Mouse (Mus musculus): ENCODE measurements around the gene Tfpi2. TPM values are rescaled to one million over a fixed set of nuclear protein-coding genes. Genes with fewer than 3 reads are reported as not detected.

Tfpi2 gene
- polyA plus RNA-seq, 1 experiment: 2.4 TPM

- no peak overlapping the region for H3K27ac ChIP-seq (ENCODE audit: control insufficient read depth, insufficient read depth, low read depth, low read length, poor library complexity)
- H3K4me3 ChIP-seq (replicated peaks; ENCODE audit: control insufficient read depth, low read depth, low read length): no peak overlapping the region
- TF ChIP-seq CTCF (IDR thresholded peaks at IDR 0.05; ENCODE audit: control insufficient read depth, insufficient read depth, low read length): no peak
- 3% methylated on average over 4 of the region's 4 CpGs for WGBS
- H3K4me1 ChIP-seq (ENCODE audit: control insufficient read depth, insufficient read depth, low read length): no peaks in the 10 kb centered on the region
These were observed 14.7 kb upstream of the Tfpi2 start for GRCm38 (mm10) chr6:4003445-4003844.

DNA sequence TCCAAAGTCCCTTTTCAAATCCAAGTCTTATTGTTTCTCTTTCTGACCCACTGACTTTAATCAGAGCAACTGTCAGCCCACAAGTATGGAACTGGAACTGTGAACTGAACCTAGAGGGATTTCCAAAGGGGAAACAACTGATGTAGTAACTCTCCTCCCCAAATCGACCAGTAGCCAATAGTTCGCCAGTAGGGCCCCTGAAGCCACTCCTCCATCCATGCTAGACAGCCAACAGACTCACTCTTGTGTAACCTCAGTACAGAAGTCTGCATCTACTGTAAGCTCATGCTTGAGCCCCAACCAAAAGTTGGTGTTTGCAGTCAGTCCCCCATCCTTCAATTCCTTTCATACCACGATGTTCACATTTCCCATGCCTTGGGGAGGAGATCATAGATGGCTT lies 12.0 kb upstream of the Tfpi2 start:
- 51% methylated on average over 3 of the region's 3 CpGs for WGBS
- Histone ChIP-seq H3K27ac (ENCODE audit: control insufficient read depth, insufficient read depth, low read depth, low read length, poor library complexity) (no peak overlapping the region), H3K4me1 (ENCODE audit: control insufficient read depth, insufficient read depth, low read length) (no peaks in the 10 kb centered on the region), H3K4me3 (replicated peaks; ENCODE audit: control insufficient read depth, low read depth, low read length) (no peak overlapping the region)
- TF ChIP-seq CTCF (IDR thresholded peaks at IDR 0.05; ENCODE audit: control insufficient read depth, insufficient read depth, low read length) (no peak), POLR2A (IDR thresholded peaks at IDR 0.05; ENCODE audit: borderline replicate concordance, control insufficient read depth, low read depth, low read length) (no peak)

- Histone ChIP-seq H3K4me1 (ENCODE audit: control insufficient read depth, insufficient read depth, low read length) (no peaks in the 10 kb centered on the region), H3K27ac (ENCODE audit: control insufficient read depth, insufficient read depth, low read depth, low read length, poor library complexity) (no peak overlapping the region), H3K4me3 (replicated peaks; ENCODE audit: control insufficient read depth, low read depth, low read length) (no peak overlapping the region)
- TF ChIP-seq CTCF (IDR thresholded peaks at IDR 0.05; ENCODE audit: control insufficient read depth, insufficient read depth, low read length): no peak
- TF ChIP-seq POLR2A (IDR thresholded peaks at IDR 0.05; ENCODE audit: borderline replicate concordance, control insufficient read depth, low read depth, low read length): no peak
- WGBS: 82% methylated on average over 6 of the region's 6 CpGs
These were observed 10.6 kb upstream of the Tfpi2 start for GRCm38 (mm10) chr6:3999296-3999695.

- WGBS: 61% methylated on average over 4 of the region's 4 CpGs
- TF ChIP-seq POLR2A (IDR thresholded peaks at IDR 0.05; ENCODE audit: borderline replicate concordance, control insufficient read depth, low read depth, low read length): no peak
- H3K4me1 ChIP-seq (ENCODE audit: control insufficient read depth, insufficient read depth, low read length): no peaks in the 10 kb centered on the region
- H3K27ac ChIP-seq (ENCODE audit: control insufficient read depth, insufficient read depth, low read depth, low read length, poor library complexity): no peak overlapping the region
- H3K4me3 ChIP-seq (replicated peaks; ENCODE audit: control insufficient read depth, low read depth, low read length): no peak overlapping the region
These were observed 9.4 kb upstream of the Tfpi2 start for GRCm38 (mm10) chr6:3998089-3998488.

GRCm38 (mm10) chr6:3993492-3993891 lies 4.8 kb upstream of the Tfpi2 start, which contains the start of gene Gngt1:
Gene Gngt1, plus strand, starts transcription at chr6:3993792.
- no peak within 1 kb of the TSS for H3K4me3 ChIP-seq (replicated peaks; ENCODE audit: control insufficient read depth, low read depth, low read length)
- WGBS: 76% methylated on average over 6 of the region's 6 CpGs
- TF ChIP-seq POLR2A (IDR thresholded peaks at IDR 0.05; ENCODE audit: borderline replicate concordance, control insufficient read depth, low read depth, low read length) (no peak), CTCF (IDR thresholded peaks at IDR 0.05; ENCODE audit: control insufficient read depth, insufficient read depth, low read length) (no peak)

DNA sequence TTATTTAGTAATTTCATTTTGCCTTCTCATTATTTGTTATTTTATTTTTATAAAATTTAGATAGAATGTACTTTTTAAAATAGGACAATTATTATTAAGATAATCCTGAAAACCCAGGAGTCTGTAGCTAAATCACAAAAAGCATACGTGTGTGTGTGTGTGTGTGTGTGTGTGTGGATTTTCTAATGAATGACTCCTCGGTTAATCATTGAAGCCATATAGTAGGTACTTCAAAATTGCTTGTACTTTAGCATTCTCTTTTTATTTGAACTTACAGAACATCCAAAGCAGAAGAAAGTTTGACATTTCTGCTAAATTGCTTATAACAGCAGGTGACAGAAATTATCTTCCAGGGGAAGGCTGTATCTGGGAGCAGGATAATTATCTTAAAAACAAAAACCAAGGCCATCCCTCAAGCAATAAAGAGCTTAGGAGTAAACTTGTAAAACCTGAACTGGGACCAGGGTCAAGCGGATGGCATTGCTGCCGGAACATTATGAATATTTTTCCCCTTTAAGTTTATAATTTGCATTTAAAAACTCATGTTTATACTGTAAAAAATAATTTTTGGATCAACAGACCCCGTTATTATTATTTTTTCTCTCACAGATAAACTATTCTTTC lies 5.9 kb downstream of the Tfpi2 start:
- no peak overlapping the region for H3K27ac ChIP-seq (ENCODE audit: control insufficient read depth, insufficient read depth, low read depth, low read length, poor library complexity)
- TF ChIP-seq POLR2A (IDR thresholded peaks at IDR 0.05; ENCODE audit: borderline replicate concordance, control insufficient read depth, low read depth, low read length): no peak
- TF ChIP-seq CTCF (IDR thresholded peaks at IDR 0.05; ENCODE audit: control insufficient read depth, insufficient read depth, low read length): no peak
- 85% methylated on average over 5 of the region's 5 CpGs for WGBS
- no peak overlapping the region for H3K4me3 ChIP-seq (replicated peaks; ENCODE audit: control insufficient read depth, low read depth, low read length)
- no peaks in the 10 kb centered on the region for H3K4me1 ChIP-seq (ENCODE audit: control insufficient read depth, insufficient read depth, low read length)

More at GRCm38 (mm10) chr6:3993492-3993891, 4.8 kb upstream of the Tfpi2 start, which contains the start of gene Gngt1:
- Histone ChIP-seq H3K27ac (ENCODE audit: control insufficient read depth, insufficient read depth, low read depth, low read length, poor library complexity) (no peak within 1 kb of the TSS), H3K4me1 (ENCODE audit: control insufficient read depth, insufficient read depth, low read length) (no peaks in the 10 kb centered on the region)

GRCm38 (mm10) chr6:3973679-3974078 lies 15.0 kb downstream of the Tfpi2 start:
- no peak overlapping the region for H3K4me3 ChIP-seq (replicated peaks; ENCODE audit: control insufficient read depth, low read depth, low read length)
- no peaks in the 10 kb centered on the region; the same call in 1 of the 2 replicates for H3K4me1 ChIP-seq (ENCODE audit: control insufficient read depth, insufficient read depth, low read length)
- TF ChIP-seq CTCF (IDR thresholded peaks at IDR 0.05; ENCODE audit: control insufficient read depth, insufficient read depth, low read length) (no peak), POLR2A (IDR thresholded peaks at IDR 0.05; ENCODE audit: borderline replicate concordance, control insufficient read depth, low read depth, low read length) (no peak)
- no peak overlapping the region for H3K27ac ChIP-seq (ENCODE audit: control insufficient read depth, insufficient read depth, low read depth, low read length, poor library complexity)
- 18% methylated on average over 1 of the region's 1 CpGs for WGBS

DNA sequence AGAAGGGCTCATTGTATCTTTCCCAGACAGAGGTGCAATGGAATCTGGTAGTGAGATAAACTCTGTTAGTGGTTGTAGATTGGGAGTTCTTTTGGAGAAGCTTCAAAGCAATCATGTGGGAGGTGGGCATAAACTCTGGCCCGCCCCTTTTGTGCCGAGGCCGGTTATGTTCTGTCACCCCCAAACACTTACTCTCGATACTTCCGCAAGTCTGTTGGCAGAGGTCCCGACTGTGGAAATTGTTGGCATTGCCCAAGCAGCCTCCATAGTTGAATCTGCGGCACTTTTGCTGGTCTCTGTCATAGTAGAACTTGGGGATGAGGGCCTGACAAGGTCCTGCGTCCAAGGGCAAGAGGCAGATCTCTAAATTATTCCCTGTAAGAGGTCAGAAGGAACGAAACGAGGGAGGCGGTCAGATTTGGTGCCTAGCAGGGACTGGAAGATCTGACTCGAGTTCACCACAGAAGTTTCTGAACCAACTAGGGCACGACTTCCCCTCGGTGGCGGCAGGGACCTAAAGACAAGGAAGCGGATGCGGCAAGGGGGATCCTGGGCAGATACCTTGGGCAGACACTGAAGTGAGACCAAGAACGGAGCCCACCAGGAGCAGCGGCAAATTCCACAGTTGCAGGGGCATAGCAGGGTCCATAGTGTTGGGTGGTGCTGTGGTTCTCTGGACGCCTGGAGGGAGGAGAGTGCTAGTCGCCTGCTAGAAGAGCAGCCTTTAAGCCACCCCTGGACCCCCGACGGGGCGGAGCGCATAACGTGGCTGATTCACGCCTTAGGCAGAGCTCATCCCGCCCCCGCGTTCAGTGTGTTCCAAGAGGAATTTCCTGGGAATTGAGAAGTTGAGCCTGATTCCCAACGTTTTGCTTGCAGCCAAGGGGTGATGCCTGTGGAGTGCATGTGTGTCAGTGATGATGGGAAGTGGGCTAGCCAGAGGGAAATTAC lies 20.8 kb downstream of the Tfpi2 start:
- no peak overlapping the region for H3K27ac ChIP-seq (ENCODE audit: control insufficient read depth, insufficient read depth, low read depth, low read length, poor library complexity)
- no peaks in the 10 kb centered on the region; the same call in 1 of the 2 replicates for H3K4me1 ChIP-seq (ENCODE audit: control insufficient read depth, insufficient read depth, low read length)
- 23% methylated on average over 31 of the region's 31 CpGs for WGBS
- H3K4me3 ChIP-seq (replicated peaks; ENCODE audit: control insufficient read depth, low read depth, low read length): peak overlapping the region; percentile 33
- TF ChIP-seq CTCF (IDR thresholded peaks at IDR 0.05; ENCODE audit: control insufficient read depth, insufficient read depth, low read length): no peak
- no peak for TF ChIP-seq POLR2A (IDR thresholded peaks at IDR 0.05; ENCODE audit: borderline replicate concordance, control insufficient read depth, low read depth, low read length)

All from bone marrow, adult 2 months (tissue).